9 mouse cellular contexts compared by ENCODE assay signal in the genomic region with DNA sequence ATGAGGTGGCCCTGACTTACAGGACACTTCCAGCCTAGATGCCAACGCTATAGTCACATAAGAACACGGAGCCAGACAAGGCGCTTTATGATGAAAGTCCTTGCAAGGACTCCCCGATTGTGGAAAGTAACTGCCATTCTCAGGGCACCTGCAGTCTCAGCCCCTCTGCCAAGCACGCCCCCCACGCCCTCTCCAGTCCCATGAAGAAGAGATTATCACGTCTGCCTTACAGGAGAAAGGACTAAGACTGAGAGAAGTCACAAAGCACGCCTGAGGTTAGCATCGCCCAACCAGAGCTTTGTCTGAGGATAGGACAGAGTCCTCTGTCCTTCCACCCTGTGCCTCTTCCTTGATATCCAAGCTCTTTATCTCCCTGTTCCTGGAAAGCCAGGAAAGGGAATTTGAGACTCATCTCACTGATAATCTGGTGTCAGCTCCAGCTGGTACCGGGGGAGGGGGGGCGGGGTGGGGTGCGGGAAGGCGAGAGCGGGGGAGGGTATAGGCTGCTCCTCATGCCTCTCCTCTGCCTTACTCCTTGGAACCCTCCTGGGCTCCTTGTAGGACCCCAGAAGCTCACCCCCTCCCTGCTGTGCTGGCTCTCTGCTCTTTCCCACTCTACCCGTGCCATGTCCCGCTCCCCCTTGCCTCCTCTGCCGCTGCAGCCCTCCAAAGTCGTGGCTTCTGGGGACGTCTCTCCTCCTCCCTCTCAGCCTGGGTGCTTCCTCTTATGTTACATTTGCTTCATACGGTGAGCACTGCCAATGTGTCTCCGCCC.
DNase-seq lines count a peak whose midpoint lies in the region; ATAC-seq and TF ChIP-seq lines count a peak whose summit lies in the region.
"Had no signal": no experiment of that assay in that cellular context is flagged by ENCODE, and none has a peak within 500 bp of the region (broad histone marks: within the 10 kb centered on the region; RNA-seq: fewer than 3 reads in every experiment).

No protein-coding gene starts in this region.

- no peak for TF ChIP-seq CTCF in lung, embryonic 14.5 days (IDR thresholded peaks at IDR 0.05; ENCODE audit: low read depth)

- H3K4me1 ChIP-seq in lung, embryonic 14.5 days (ENCODE audit: insufficient read depth), result 0 out of 2 replicates have a peak, but pooled peaks cover 6% of the 10 kb centered on the region
- peaks cover 14% of the 10 kb centered on the region for H3K4me1 ChIP-seq in forebrain, embryonic 12.5 days
- peaks cover 12% of the 10 kb centered on the region for H3K4me1 ChIP-seq in limb, embryonic 15.5 days
- peaks cover 4% of the 10 kb centered on the region; the same call in 1 of the 2 replicates for H3K4me1 ChIP-seq in stomach, embryonic 16.5 days (ENCODE audit: control insufficient read depth, insufficient read depth, low read length)

- DNase-seq in lung, embryonic 14.5 days, result no peak
- DNase-seq in lung, postnatal 4 days, result no peak
- no peak for DNase-seq in adrenal gland, adult 18-20 months (ENCODE audit: low spot score in 2 of 2)
- no peak for DNase-seq in right cerebral cortex, adult 2 months (ENCODE audit: low spot score in 2 of 2)
- no peak for DNase-seq in adrenal gland, adult (ENCODE audit: inconsistent age in 2 of 2, low spot score in 1 of 2)

- H3K27me3 ChIP-seq in lung, embryonic 14.5 days (ENCODE audit: insufficient read depth, low read length), result peaks cover 16% of the 10 kb centered on the region
- peaks cover 40% of the 10 kb centered on the region for H3K27me3 ChIP-seq in forebrain, embryonic 12.5 days
- H3K27me3 ChIP-seq in limb, embryonic 15.5 days, result peaks cover 26% of the 10 kb centered on the region
- peaks cover 4% of the 10 kb centered on the region for H3K27me3 ChIP-seq in stomach, embryonic 16.5 days (ENCODE audit: control insufficient read depth, insufficient read depth, low read length)

- 2% methylated on average over 21 of the region's 21 CpGs for WGBS in lung, embryonic 14.5 days
- WGBS in forebrain, embryonic 12.5 days, result 1% methylated on average over 21 of the region's 21 CpGs
- whole genome bisulfite sequencing in limb, embryonic 15.5 days, result 8% methylated on average over 21 of the region's 21 CpGs
- WGBS in stomach, embryonic 16.5 days, result 7% methylated on average over 21 of the region's 21 CpGs

- no peak for ATAC-seq in lung, embryonic 14.5 days (ENCODE audit: insufficient read depth)
- peak; percentile 75 for ATAC-seq in forebrain, embryonic 12.5 days (ENCODE audit: low FRiP score)
- ATAC-seq in limb, embryonic 15.5 days (ENCODE audit: insufficient number of reproducible peaks, low FRiP score, low TSS enrichment, low read depth), result no peak
- no peak; the same call in 1 of the 2 replicates for ATAC-seq in stomach, embryonic 16.5 days (ENCODE audit: insufficient read depth, low FRiP score)

- no peaks in the 10 kb centered on the region for H3K9me3 ChIP-seq in lung, embryonic 14.5 days (ENCODE audit: low read depth, low read length)
- no peaks in the 10 kb centered on the region for H3K9me3 ChIP-seq in forebrain, embryonic 12.5 days
- no peaks in the 10 kb centered on the region for H3K9me3 ChIP-seq in limb, embryonic 15.5 days
- H3K9me3 ChIP-seq in stomach, embryonic 16.5 days (replicated peaks; ENCODE audit: control insufficient read depth, low read length), result no peaks in the 10 kb centered on the region

- no peak overlapping the region for H3K9ac ChIP-seq in lung, embryonic 14.5 days
- H3K9ac ChIP-seq in forebrain, embryonic 12.5 days, result peak overlapping the region; percentile 45; the same call in 1 of the 2 replicates
- no peak overlapping the region for H3K9ac ChIP-seq in limb, embryonic 15.5 days
- peak overlapping the region; percentile 40 for H3K9ac ChIP-seq in stomach, embryonic 16.5 days (ENCODE audit: low read length)

- peak overlapping the region; percentile 12; the same call in 1 of the 2 replicates for H3K4me2 ChIP-seq in lung, embryonic 14.5 days
- peak overlapping the region; percentile 46 for H3K4me2 ChIP-seq in forebrain, embryonic 12.5 days
- 0 out of 2 replicates have a peak overlapping the region, but pooled peaks have one; percentile 14 for H3K4me2 ChIP-seq in limb, embryonic 15.5 days
- peak overlapping the region; percentile 39 for H3K4me2 ChIP-seq in stomach, embryonic 16.5 days (ENCODE audit: low read depth, low read length)

- no peaks in the 10 kb centered on the region for H3K36me3 ChIP-seq in lung, embryonic 14.5 days (ENCODE audit: insufficient read depth)
- no peaks in the 10 kb centered on the region for H3K36me3 ChIP-seq in forebrain, embryonic 12.5 days (replicated peaks)
- H3K36me3 ChIP-seq in limb, embryonic 15.5 days, result no peaks in the 10 kb centered on the region
- no peaks in the 10 kb centered on the region for H3K36me3 ChIP-seq in stomach, embryonic 16.5 days (ENCODE audit: control insufficient read depth, insufficient read depth, low read length)

- H3K27ac ChIP-seq in lung, embryonic 14.5 days (ENCODE audit: low read depth), result no peak overlapping the region
- peak overlapping the region; percentile 75 for H3K27ac ChIP-seq in forebrain, embryonic 12.5 days
- no peak overlapping the region for H3K27ac ChIP-seq in limb, embryonic 15.5 days
- no peak overlapping the region for H3K27ac ChIP-seq in stomach, embryonic 16.5 days (ENCODE audit: low read length)
- H3K27ac ChIP-seq: heart, adult 2 months had no signal

- H3K4me3 ChIP-seq in lung, embryonic 14.5 days (ENCODE audit: low read depth, low read length), result no peak overlapping the region
- peak overlapping the region; percentile 18 for H3K4me3 ChIP-seq in forebrain, embryonic 12.5 days (replicated peaks)
- H3K4me3 ChIP-seq in limb, embryonic 15.5 days, result 0 out of 2 replicates have a peak overlapping the region, but pooled peaks have one; percentile 7
- no peak overlapping the region for H3K4me3 ChIP-seq in stomach, embryonic 16.5 days (replicated peaks; ENCODE audit: low read length)
- H3K4me3 ChIP-seq: heart, adult 2 months had no signal

Comparison
In these comparisons a context has a peak if more than half of its experiments do, and no peak if none do; other contexts are left out.
1. H3K4me3 ChIP-seq: peak in forebrain, embryonic 12.5 days (single experiment) and limb, embryonic 15.5 days (single experiment); none in lung, embryonic 14.5 days (single experiment) and stomach, embryonic 16.5 days (single experiment).
2. H3K9ac ChIP-seq: peak in forebrain, embryonic 12.5 days (single experiment) and stomach, embryonic 16.5 days (single experiment); none in lung, embryonic 14.5 days (single experiment) and limb, embryonic 15.5 days (single experiment).
3. Peak in every context shown above with its lines, with median percentiles within 50 percentile points of each other: H3K4me2 ChIP-seq.